Mouse (Mus musculus): ENCODE measurements at regions not wholly inside any gene's neighbourhood (a gene's known extent, or its start where the extent isn't known, plus 50 kb on each side); places are given as distances from the start of the nearest gene placed in this dataset.

DNA sequence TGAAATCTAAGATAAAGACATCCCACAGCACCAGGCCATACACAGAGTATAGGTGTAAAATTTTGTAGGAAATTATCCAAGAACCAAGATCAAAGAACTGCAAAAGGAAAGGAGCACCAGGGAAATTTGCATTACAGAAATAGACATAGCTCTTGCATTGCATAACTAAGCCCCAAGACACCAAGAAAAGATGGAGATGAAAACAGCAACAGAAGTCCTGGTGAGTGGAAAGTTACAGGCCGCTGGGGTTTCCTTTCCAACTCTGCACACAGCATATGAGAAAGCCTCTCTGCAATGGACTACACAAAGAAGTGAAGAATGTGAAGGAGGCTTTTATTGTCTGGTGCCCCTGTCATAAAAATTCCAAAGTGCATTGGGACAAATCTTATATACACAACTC lies 426.7 kb downstream of the Kcnj3 start:
- Histone ChIP-seq H3K4me3 (ENCODE audit: insufficient read depth in 1 of 2, low read depth in 1 of 2, low read length in 2 of 2, poor library complexity in 1 of 2, severe bottlenecking in 1 of 2) (no peak overlapping the region), H3K4me1 (ENCODE audit: control insufficient read depth in 2 of 2, insufficient read depth in 2 of 2, low read length in 2 of 2, poor library complexity in 1 of 2) (no peaks in the 10 kb centered on the region), H3K36me3 (ENCODE audit: control insufficient read depth, insufficient read depth, low read length, poor library complexity, severe bottlenecking) (no peaks in the 10 kb centered on the region), H3K9me3 (ENCODE audit: control insufficient read depth, insufficient read depth, low read depth, low read length) (no peaks in the 10 kb centered on the region), H3K9ac (ENCODE audit: insufficient read depth, low read depth, low read length, poor library complexity, severe bottlenecking) (no peak overlapping the region), H3K27ac (ENCODE audit: insufficient read depth, low read depth, low read length, poor library complexity, severe bottlenecking) (no peak overlapping the region)
- TF ChIP-seq CHD2 (IDR thresholded peaks at IDR 0.05; ENCODE audit: low read depth, low read length), result no peak
- TF ChIP-seq HCFC1 (IDR thresholded peaks at IDR 0.05; ENCODE audit: borderline replicate concordance, insufficient read depth, low read length), result no peak
- no peak for TF ChIP-seq ZNF384 (IDR thresholded peaks at IDR 0.05; ENCODE audit: low read depth, low read length)
- TF ChIP-seq ZC3H11A (IDR thresholded peaks at IDR 0.05; ENCODE audit: borderline replicate concordance, low read depth, low read length), result no peak
- TF ChIP-seq MAFK (IDR thresholded peaks at IDR 0.05; ENCODE audit: insufficient read depth, low read depth, low read length), result no peak
- in situ Hi-C loops (cut with MboI; ENCODE audit: low sequenced_read_pairs in 2 of 2, unreplicated experiment in 2 of 2), result no loop called here
- DNase-seq (ENCODE audit: low read depth, low spot score), result no peak

- in situ Hi-C loops (cut with MboI; ENCODE audit: low sequenced_read_pairs in 2 of 2, unreplicated experiment in 2 of 2), result no loop called here
- Histone ChIP-seq H3K27ac (ENCODE audit: insufficient read depth, low read depth, low read length, poor library complexity, severe bottlenecking) (no peak overlapping the region), H3K36me3 (ENCODE audit: control insufficient read depth, insufficient read depth, low read length, poor library complexity, severe bottlenecking) (no peaks in the 10 kb centered on the region), H3K9ac (ENCODE audit: insufficient read depth, low read depth, low read length, poor library complexity, severe bottlenecking) (no peak overlapping the region), H3K4me3 (ENCODE audit: insufficient read depth in 1 of 2, low read depth in 1 of 2, low read length in 2 of 2, poor library complexity in 1 of 2, severe bottlenecking in 1 of 2) (no peak overlapping the region), H3K4me1 (ENCODE audit: control insufficient read depth in 2 of 2, insufficient read depth in 2 of 2, low read length in 2 of 2, poor library complexity in 1 of 2) (no peaks in the 10 kb centered on the region), H3K9me3 (ENCODE audit: control insufficient read depth, insufficient read depth, low read depth, low read length) (no peaks in the 10 kb centered on the region)
- DNase-seq (ENCODE audit: low read depth, low spot score), result no peak
- TF ChIP-seq ZC3H11A (IDR thresholded peaks at IDR 0.05; ENCODE audit: borderline replicate concordance, low read depth, low read length) (no peak), ZNF384 (IDR thresholded peaks at IDR 0.05; ENCODE audit: low read depth, low read length) (no peak), MAFK (IDR thresholded peaks at IDR 0.05; ENCODE audit: insufficient read depth, low read depth, low read length) (no peak), CHD2 (IDR thresholded peaks at IDR 0.05; ENCODE audit: low read depth, low read length) (no peak), HCFC1 (IDR thresholded peaks at IDR 0.05; ENCODE audit: borderline replicate concordance, insufficient read depth, low read length) (no peak)
Observed at GRCm38 (mm10) chr2:55889976-55890375, 454.2 kb downstream of the Kcnj3 start.

DNA sequence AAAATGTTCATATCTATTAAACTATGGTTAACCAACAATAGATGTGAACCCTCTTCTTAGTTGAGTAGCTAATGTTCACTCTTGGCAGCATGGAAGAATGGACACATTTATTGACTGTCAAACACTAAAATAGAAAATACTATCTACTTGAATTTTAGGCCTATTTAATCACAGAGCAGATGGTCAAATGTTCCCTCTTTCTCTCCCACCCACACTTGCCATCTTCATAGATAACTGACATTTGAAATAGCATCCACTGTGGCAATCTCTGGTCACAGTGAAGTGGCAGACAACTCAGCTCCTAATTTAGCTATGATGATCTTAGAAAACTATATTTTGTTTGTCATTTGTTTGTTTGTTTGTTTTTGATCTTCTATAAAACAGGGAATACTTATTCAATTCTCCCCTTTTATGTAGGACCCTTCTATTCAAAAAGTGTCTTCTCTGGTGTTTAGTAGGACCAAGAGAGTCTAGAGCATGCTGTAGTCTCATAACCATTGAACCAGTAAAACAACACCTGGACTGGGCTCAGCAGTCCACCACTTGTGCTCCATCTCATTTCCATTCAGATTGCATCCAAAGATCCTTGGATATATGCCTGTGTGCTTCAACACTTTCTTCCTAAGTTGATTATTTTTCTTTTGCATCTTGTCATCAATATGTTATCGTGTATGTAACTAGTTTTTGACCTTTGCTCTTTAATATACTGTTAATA lies 457.2 kb downstream of the Kcnj3 start:
- in situ Hi-C loops (cut with MboI; ENCODE audit: low sequenced_read_pairs in 2 of 2, unreplicated experiment in 2 of 2), result no loop called here
- no peaks in the 10 kb centered on the region for H3K4me1 ChIP-seq (ENCODE audit: control insufficient read depth in 2 of 2, insufficient read depth in 2 of 2, low read length in 2 of 2, poor library complexity in 1 of 2)
- DNase-seq (ENCODE audit: low read depth, low spot score), result no peak
- H3K4me3 ChIP-seq (ENCODE audit: insufficient read depth in 1 of 2, low read depth in 1 of 2, low read length in 2 of 2, poor library complexity in 1 of 2, severe bottlenecking in 1 of 2), result no peak overlapping the region
- no peak overlapping the region for H3K9ac ChIP-seq (ENCODE audit: insufficient read depth, low read depth, low read length, poor library complexity, severe bottlenecking)
- no peak overlapping the region for H3K27ac ChIP-seq (ENCODE audit: insufficient read depth, low read depth, low read length, poor library complexity, severe bottlenecking)
- no peaks in the 10 kb centered on the region for H3K36me3 ChIP-seq (ENCODE audit: control insufficient read depth, insufficient read depth, low read length, poor library complexity, severe bottlenecking)
- TF ChIP-seq MAFK (IDR thresholded peaks at IDR 0.05; ENCODE audit: insufficient read depth, low read depth, low read length), result no peak
- no peak for TF ChIP-seq HCFC1 (IDR thresholded peaks at IDR 0.05; ENCODE audit: borderline replicate concordance, insufficient read depth, low read length)
- TF ChIP-seq ZNF384 (IDR thresholded peaks at IDR 0.05; ENCODE audit: low read depth, low read length), result no peak
- no peak for TF ChIP-seq CHD2 (IDR thresholded peaks at IDR 0.05; ENCODE audit: low read depth, low read length)
- no peaks in the 10 kb centered on the region for H3K9me3 ChIP-seq (ENCODE audit: control insufficient read depth, insufficient read depth, low read depth, low read length)

GRCm38 (mm10) chr2:55920294-55920693 lies 484.5 kb downstream of the Kcnj3 start:
- H3K9me3 ChIP-seq (ENCODE audit: control insufficient read depth, insufficient read depth, low read depth, low read length), result no peaks in the 10 kb centered on the region
- H3K27ac ChIP-seq (ENCODE audit: insufficient read depth, low read depth, low read length, poor library complexity, severe bottlenecking), result no peak overlapping the region
- TF ChIP-seq CHD2 (IDR thresholded peaks at IDR 0.05; ENCODE audit: low read depth, low read length) (no peak), ZNF384 (IDR thresholded peaks at IDR 0.05; ENCODE audit: low read depth, low read length) (no peak), MAFK (IDR thresholded peaks at IDR 0.05; ENCODE audit: insufficient read depth, low read depth, low read length) (no peak)
- H3K4me1 ChIP-seq (ENCODE audit: control insufficient read depth in 2 of 2, insufficient read depth in 2 of 2, low read length in 2 of 2, poor library complexity in 1 of 2), result no peaks in the 10 kb centered on the region
- H3K9ac ChIP-seq (ENCODE audit: insufficient read depth, low read depth, low read length, poor library complexity, severe bottlenecking), result no peak overlapping the region
- no peaks in the 10 kb centered on the region for H3K36me3 ChIP-seq (ENCODE audit: control insufficient read depth, insufficient read depth, low read length, poor library complexity, severe bottlenecking)
- DNase-seq (ENCODE audit: low read depth, low spot score), result no peak
- in situ Hi-C loops (cut with MboI; ENCODE audit: low sequenced_read_pairs in 2 of 2, unreplicated experiment in 2 of 2), result no loop called here
- no peak overlapping the region for H3K4me3 ChIP-seq (ENCODE audit: insufficient read depth in 1 of 2, low read depth in 1 of 2, low read length in 2 of 2, poor library complexity in 1 of 2, severe bottlenecking in 1 of 2)
